9 mouse cellular contexts compared by ENCODE assay signal in genomic region chr2:75701822-75702587, GRCm38 (mm10). TPM values are rescaled to one million over a fixed set of nuclear protein-coding genes. Genes with fewer than 3 reads are reported as not detected.
A peak's percentile ranks its signal among the peaks of the same experiment; 100 is the strongest.
DNase-seq lines count a peak whose midpoint lies in the region; ATAC-seq lines count a peak whose summit lies in the region.
"Had no signal": no experiment of that assay in that cellular context is flagged by ENCODE, and none has a peak within 500 bp of the region (broad histone marks: within the 10 kb centered on the region; RNA-seq: fewer than 3 reads in every experiment).

No protein-coding gene starts in this region.

- H3K36me3 ChIP-seq in lung, embryonic 15.5 days: no peaks in the 10 kb centered on the region
- no peaks in the 10 kb centered on the region for H3K36me3 ChIP-seq in embryonic facial prominence, embryonic 15.5 days
- H3K36me3 ChIP-seq in intestine, embryonic 15.5 days: no peaks in the 10 kb centered on the region
- no peaks in the 10 kb centered on the region for H3K36me3 ChIP-seq in neural tube, embryonic 15.5 days

- DNase-seq in lung, adult 18-20 months: no peak
- DNase-seq in thymus, postnatal 25 days: no peak
- DNase-seq in right cerebral cortex, postnatal 10 days (ENCODE audit: low spot score in 2 of 2): no peak
- DNase-seq: left cerebral cortex, postnatal 4 days; thymus, adult 2 months had no signal

- 33% methylated on average over 9 of the region's 9 CpGs for WGBS in lung, embryonic 15.5 days
- 60% methylated on average over 9 of the region's 9 CpGs for WGBS in embryonic facial prominence, embryonic 15.5 days
- WGBS in intestine, embryonic 15.5 days: 51% methylated on average over 9 of the region's 9 CpGs
- 86% methylated on average over 9 of the region's 9 CpGs for WGBS in neural tube, embryonic 15.5 days

- peaks cover 52% of the 10 kb centered on the region for H3K4me1 ChIP-seq in lung, embryonic 15.5 days
- H3K4me1 ChIP-seq in embryonic facial prominence, embryonic 15.5 days: peaks cover 49% of the 10 kb centered on the region
- peaks cover 17% of the 10 kb centered on the region for H3K4me1 ChIP-seq in intestine, embryonic 15.5 days (replicated peaks)
- peaks cover 28% of the 10 kb centered on the region for H3K4me1 ChIP-seq in neural tube, embryonic 15.5 days

- no peak for ATAC-seq in lung, embryonic 15.5 days (ENCODE audit: borderline replicate concordance, extremely low read depth, low FRiP score, low TSS enrichment)
- no peak for ATAC-seq in embryonic facial prominence, embryonic 15.5 days (ENCODE audit: insufficient number of reproducible peaks, low FRiP score, low TSS enrichment, low read depth)
- no peak for ATAC-seq in intestine, embryonic 15.5 days
- no peak for ATAC-seq in neural tube, embryonic 15.5 days (ENCODE audit: low FRiP score)

- H3K9ac ChIP-seq in lung, embryonic 15.5 days: peak overlapping the region; percentile 95
- H3K9ac ChIP-seq in embryonic facial prominence, embryonic 15.5 days: no peak overlapping the region
- H3K9ac ChIP-seq in intestine, embryonic 15.5 days: peak overlapping the region; percentile 95
- H3K9ac ChIP-seq in neural tube, embryonic 15.5 days (replicated peaks): no peak overlapping the region

- peak overlapping the region; percentile 91 for H3K4me2 ChIP-seq in lung, embryonic 15.5 days
- H3K4me2 ChIP-seq in embryonic facial prominence, embryonic 15.5 days (replicated peaks): peak overlapping the region; percentile 83
- peak overlapping the region; percentile 86 for H3K4me2 ChIP-seq in intestine, embryonic 15.5 days (replicated peaks)
- peak overlapping the region; percentile 85 for H3K4me2 ChIP-seq in neural tube, embryonic 15.5 days

- H3K9me3 ChIP-seq in lung, embryonic 15.5 days: no peaks in the 10 kb centered on the region
- no peaks in the 10 kb centered on the region for H3K9me3 ChIP-seq in embryonic facial prominence, embryonic 15.5 days (replicated peaks)
- H3K9me3 ChIP-seq in intestine, embryonic 15.5 days: no peaks in the 10 kb centered on the region
- no peaks in the 10 kb centered on the region for H3K9me3 ChIP-seq in neural tube, embryonic 15.5 days (replicated peaks)

- H3K27ac ChIP-seq in lung, embryonic 15.5 days: peak overlapping the region; percentile 48
- H3K27ac ChIP-seq in embryonic facial prominence, embryonic 15.5 days (replicated peaks): peak overlapping the region; percentile 98
- H3K27ac ChIP-seq in intestine, embryonic 15.5 days: peak overlapping the region; percentile 24; the same call in 1 of the 2 replicates
- no peak overlapping the region for H3K27ac ChIP-seq in neural tube, embryonic 15.5 days (replicated peaks)

- H3K27me3 ChIP-seq in lung, embryonic 15.5 days: no peaks in the 10 kb centered on the region
- H3K27me3 ChIP-seq in embryonic facial prominence, embryonic 15.5 days: no peaks in the 10 kb centered on the region
- no peaks in the 10 kb centered on the region for H3K27me3 ChIP-seq in intestine, embryonic 15.5 days (replicated peaks)
- H3K27me3 ChIP-seq in neural tube, embryonic 15.5 days (replicated peaks): 0 out of 2 replicates have a peak, but pooled peaks cover 13% of the 10 kb centered on the region

- peak overlapping the region; percentile 92 for H3K4me3 ChIP-seq in lung, embryonic 15.5 days
- peak overlapping the region; percentile 89 for H3K4me3 ChIP-seq in embryonic facial prominence, embryonic 15.5 days (replicated peaks)
- H3K4me3 ChIP-seq in intestine, embryonic 15.5 days (replicated peaks): peak overlapping the region; percentile 89
- no peak overlapping the region for H3K4me3 ChIP-seq in neural tube, embryonic 15.5 days (replicated peaks)

RNA-seq across cellular contexts. Expression of gene Nfe2l2, which starts 2.4 kb away (rescaled TPM):
- polyA plus RNA-seq in lung, embryonic 15.5 days (2015; fragmentation: Nextera tagmentation; extraction: Ambion mirVana): 92.9 and 99.0 TPM in 2 replicates
- 50.7 and 56.1 TPM in 2 replicates for polyA plus RNA-seq in embryonic facial prominence, embryonic 15.5 days (2015; fragmentation: Nextera tagmentation; extraction: Ambion mirVana)
- 89.3 and 93.6 TPM in 2 replicates for polyA plus RNA-seq in intestine, embryonic 15.5 days (2015; fragmentation: Nextera tagmentation; extraction: Ambion mirVana)
- polyA plus RNA-seq in neural tube, embryonic 15.5 days (2015; fragmentation: Nextera tagmentation; extraction: Ambion mirVana): 12.1 and 23.3 TPM in 2 replicates

RNA-seq across cellular contexts. Expression of gene Hnrnpa3, which starts 42.9 kb away (rescaled TPM):
- polyA plus RNA-seq in lung, embryonic 15.5 days (2015; fragmentation: Nextera tagmentation; extraction: Ambion mirVana): 378 and 410 TPM in 2 replicates
- polyA plus RNA-seq in embryonic facial prominence, embryonic 15.5 days (2015; fragmentation: Nextera tagmentation; extraction: Ambion mirVana): 242 and 268 TPM in 2 replicates
- polyA plus RNA-seq in intestine, embryonic 15.5 days (2015; fragmentation: Nextera tagmentation; extraction: Ambion mirVana): 280 and 299 TPM in 2 replicates
- polyA plus RNA-seq in neural tube, embryonic 15.5 days (2015; fragmentation: Nextera tagmentation; extraction: Ambion mirVana): 171 and 210 TPM in 2 replicates

Comparison
In these comparisons a context has a peak if more than half of its experiments do, and no peak if none do; other contexts are left out.
1. H3K9ac ChIP-seq: peak in lung, embryonic 15.5 days (single experiment) and intestine, embryonic 15.5 days (single experiment); none in embryonic facial prominence, embryonic 15.5 days (single experiment) and neural tube, embryonic 15.5 days (single experiment).
2. Peak in every context shown above with its lines, with median percentiles within 50 percentile points of each other: H3K4me2 ChIP-seq.